Mouse (Mus musculus) forebrain, embryonic 10.5 days (tissue): ENCODE data around the gene Helz. TPM values are rescaled to one million over a fixed set of nuclear protein-coding genes. Genes with fewer than 3 reads are reported as not detected.
A peak's percentile ranks its signal among the peaks of the same experiment; 100 is the strongest.

Experiments used
- DNase-seq: peaks from one replicate; pipeline ENCODE4 v3.0.0-alpha.2; 2017; ENCODE audit warnings: low spot score; ENCODE audit errors: extremely low spot score
- H3K27ac ChIP-seq: fragments of 300-500 bp; sonication (generic); 2 replicates; pipeline ENCODE4 v1.5.1; 2016; ENCODE audit warnings: mild to moderate bottlenecking
- H3K27me3 ChIP-seq: fragments of 300-500 bp; sonication (generic); 2 replicates; pipeline ENCODE4 v1.6.1; 2016; ENCODE audit warnings: mild to moderate bottlenecking; ENCODE audit not compliant: poor library complexity, severe bottlenecking
- H3K36me3 ChIP-seq: fragments of 300-500 bp; sonication (generic); replicated peaks from 2 replicates; pipeline ENCODE4 v1.6.1; 2016; ENCODE audit warnings: mild to moderate bottlenecking, moderate library complexity
- H3K4me1 ChIP-seq: fragments of 300-500 bp; sonication (generic); 2 replicates; pipeline ENCODE4 v1.6.1; 2016
- H3K4me3 ChIP-seq: fragments of 300-500 bp; sonication (generic); 2 replicates; pipeline ENCODE4 v1.5.1; 2016; ENCODE audit warnings: mild to moderate bottlenecking, moderate library complexity
- H3K9me3 ChIP-seq: fragments of 300-500 bp; sonication (generic); 2 replicates; pipeline ENCODE4 v1.6.1; 2016; ENCODE audit warnings: mild to moderate bottlenecking, moderate library complexity
- WGBS: fragments of 180-500 bp; shearing (Covaris S2); methylation state at CpG from one replicate; pipeline ENCODE4 v1.1.7; 2016; 5-methylcytosine and 5-hydroxymethylcytosine counted together
- polyA plus RNA-seq: library from polyadenylated mRNA; unstranded; fragments of >200 nt; fragmentation: Nextera tagmentation; extraction: Ambion mirVana; gene quantifications from 2 replicates; pipeline ENCODE4 v1.2.1, GENCODE M21; 2016

Gene Helz
- polyA plus RNA-seq, 1 experiment from 2014 or later: 20.5 TPM

- Histone ChIP-seq H3K9me3 (no peaks in the 10 kb centered on the region), H3K4me1 (peaks cover 18% of the 10 kb centered on the region), H3K27me3 (no peaks in the 10 kb centered on the region), H3K27ac (no peak overlapping the region), H3K36me3 (peaks cover 76% of the 10 kb centered on the region), H3K4me3 (no peak overlapping the region)
- WGBS: 90% methylated on average over 5 of the region's 5 CpGs
- DNase-seq: no peak
Measured at GRCm38 (mm10) chr11:107674006-107674405, 126.3 kb downstream of the Helz start.

- DNase-seq: no peak
- Histone ChIP-seq H3K27ac (no peak overlapping the region), H3K4me3 (no peak overlapping the region), H3K9me3 (no peaks in the 10 kb centered on the region), H3K4me1 (peaks cover 18% of the 10 kb centered on the region), H3K36me3 (peaks cover 72% of the 10 kb centered on the region), H3K27me3 (no peaks in the 10 kb centered on the region)
- 92% methylated on average over 8 of the region's 8 CpGs for WGBS
Measured at GRCm38 (mm10) chr11:107674601-107675000, 126.9 kb downstream of the Helz start.

- no peak overlapping the region for H3K4me3 ChIP-seq
- 90% methylated on average over 10 of the region's 10 CpGs for WGBS
- no peak overlapping the region for H3K27ac ChIP-seq
- peaks cover 18% of the 10 kb centered on the region for H3K4me1 ChIP-seq
- H3K9me3 ChIP-seq: no peaks in the 10 kb centered on the region
- peaks cover 66% of the 10 kb centered on the region for H3K36me3 ChIP-seq
- no peaks in the 10 kb centered on the region for H3K27me3 ChIP-seq
- DNase-seq: no peak
Measured at GRCm38 (mm10) chr11:107675246-107675645, 127.5 kb downstream of the Helz start.

GRCm38 (mm10) chr11:107676207-107676940 is 128.6 kb downstream of the Helz start:
- H3K9me3 ChIP-seq: no peaks in the 10 kb centered on the region
- WGBS: 68% methylated on average over 17 of the region's 17 CpGs
- H3K4me3 ChIP-seq: no peak overlapping the region
- H3K36me3 ChIP-seq: peaks cover 55% of the 10 kb centered on the region
- H3K27ac ChIP-seq: no peak overlapping the region
- H3K27me3 ChIP-seq: no peaks in the 10 kb centered on the region
- H3K4me1 ChIP-seq: peaks cover 18% of the 10 kb centered on the region
- DNase-seq: no peak

GRCm38 (mm10) chr11:107682694-107683355 is 135.1 kb downstream of the Helz start:
- H3K4me3 ChIP-seq: no peak overlapping the region
- peak overlapping the region; percentile 78 for H3K27ac ChIP-seq
- peaks cover 34% of the 10 kb centered on the region for H3K36me3 ChIP-seq
- WGBS: 53% methylated on average over 9 of the region's 9 CpGs
- no peak for DNase-seq
- peaks cover 30% of the 10 kb centered on the region for H3K4me1 ChIP-seq
- H3K9me3 ChIP-seq: no peaks in the 10 kb centered on the region
- H3K27me3 ChIP-seq: no peaks in the 10 kb centered on the region

- no peak overlapping the region for H3K4me3 ChIP-seq
- H3K27me3 ChIP-seq: no peaks in the 10 kb centered on the region
- WGBS: 68% methylated on average over 19 of the region's 19 CpGs
- DNase-seq: no peak
- H3K27ac ChIP-seq: peak overlapping the region; percentile 78
- H3K4me1 ChIP-seq: peaks cover 30% of the 10 kb centered on the region
- H3K36me3 ChIP-seq: peaks cover 37% of the 10 kb centered on the region
- no peaks in the 10 kb centered on the region for H3K9me3 ChIP-seq
Measured at GRCm38 (mm10) chr11:107683544-107684465, 136.1 kb downstream of the Helz start.

GRCm38 (mm10) chr11:107686290-107686689 is 138.6 kb downstream of the Helz start:
- no peak overlapping the region for H3K4me3 ChIP-seq
- no peak for DNase-seq
- H3K4me1 ChIP-seq: peaks cover 30% of the 10 kb centered on the region
- no peak overlapping the region for H3K27ac ChIP-seq
- H3K27me3 ChIP-seq: no peaks in the 10 kb centered on the region
- H3K9me3 ChIP-seq: no peaks in the 10 kb centered on the region
- WGBS: 88% methylated on average over 20 of the region's 20 CpGs
- H3K36me3 ChIP-seq: peaks cover 39% of the 10 kb centered on the region

GRCm38 (mm10) chr11:107688480-107688879 is 140.8 kb downstream of the Helz start:
- WGBS: 96% methylated on average over 10 of the region's 10 CpGs

GRCm38 (mm10) chr11:107691569-107691968 is 143.8 kb downstream of the Helz start:
- WGBS: 86% methylated on average over 8 of the region's 8 CpGs
- H3K27ac ChIP-seq: no peak overlapping the region
- no peak for DNase-seq
- H3K4me1 ChIP-seq: peaks cover 7% of the 10 kb centered on the region; the same call in 1 of the 2 replicates
- no peaks in the 10 kb centered on the region for H3K27me3 ChIP-seq
- no peaks in the 10 kb centered on the region for H3K9me3 ChIP-seq
- peaks cover 17% of the 10 kb centered on the region for H3K36me3 ChIP-seq
- H3K4me3 ChIP-seq: no peak overlapping the region

More at GRCm38 (mm10) chr11:107688480-107688879, 140.8 kb downstream of the Helz start:
- no peak for DNase-seq
- H3K27ac ChIP-seq: no peak overlapping the region
- H3K9me3 ChIP-seq: no peaks in the 10 kb centered on the region
- peaks cover 11% of the 10 kb centered on the region for H3K4me1 ChIP-seq
- H3K4me3 ChIP-seq: no peak overlapping the region
- peaks cover 39% of the 10 kb centered on the region for H3K36me3 ChIP-seq
- H3K27me3 ChIP-seq: no peaks in the 10 kb centered on the region

- Histone ChIP-seq H3K36me3 (peaks cover 8% of the 10 kb centered on the region), H3K4me1 (peaks cover 7% of the 10 kb centered on the region; the same call in 1 of the 2 replicates), H3K27ac (no peak overlapping the region), H3K27me3 (no peaks in the 10 kb centered on the region), H3K9me3 (no peaks in the 10 kb centered on the region), H3K4me3 (no peak overlapping the region)
- no peak for DNase-seq
- WGBS: 86% methylated on average over 6 of the region's 6 CpGs
Measured at GRCm38 (mm10) chr11:107693338-107693737, 145.6 kb downstream of the Helz start.

- DNase-seq: no peak
- H3K27ac ChIP-seq: no peak overlapping the region
- H3K27me3 ChIP-seq: peaks cover 12% of the 10 kb centered on the region
- WGBS: 90% methylated on average over 4 of the region's 4 CpGs
- H3K4me3 ChIP-seq: no peak overlapping the region
- H3K36me3 ChIP-seq: no peaks in the 10 kb centered on the region
- H3K9me3 ChIP-seq: no peaks in the 10 kb centered on the region
- peaks cover 25% of the 10 kb centered on the region for H3K4me1 ChIP-seq
Measured at GRCm38 (mm10) chr11:107699967-107700366, 152.2 kb downstream of the Helz start.

GRCm38 (mm10) chr11:107703272-107704134 is 155.8 kb downstream of the Helz start:
- Histone ChIP-seq H3K27ac (0 out of 2 replicates have a peak overlapping the region, but pooled peaks have one; percentile 30), H3K4me1 (peaks cover 40% of the 10 kb centered on the region), H3K36me3 (no peaks in the 10 kb centered on the region), H3K4me3 (no peak overlapping the region), H3K27me3 (peaks cover 32% of the 10 kb centered on the region), H3K9me3 (no peaks in the 10 kb centered on the region)
- no peak for DNase-seq
- WGBS: 61% methylated on average over 27 of the region's 27 CpGs
